Mouse (Mus musculus) neural tube, embryonic 11.5 days (tissue): ENCODE data around the gene Slc29a1. TPM values are rescaled to one million over a fixed set of nuclear protein-coding genes. Genes with fewer than 3 reads are reported as not detected.

ENCODE experiments used
- ATAC-seq: fragments of 200-750 bp; cut with Nextera tagmentation; 2 replicates; pipeline ENCODE4 v1.8.0; 2017; ENCODE audit warnings: moderate number of reproducible peaks, mild to moderate bottlenecking, moderate TSS enrichment, moderate library complexity; ENCODE audit not compliant: insufficient read depth, low FRiP score, low TSS enrichment
- DNase-seq: peaks from one replicate; pipeline ENCODE4 v3.0.0-alpha.2; 2015; ENCODE audit warnings: low spot score
- H3K27ac ChIP-seq: fragments of 300-500 bp; sonication (generic); 2 replicates; pipeline ENCODE4 v1.5.1; 2014; ENCODE audit warnings: low read depth, mild to moderate bottlenecking, low read length
- H3K27me3 ChIP-seq: fragments of 300-500 bp; sonication (generic); 2 replicates; pipeline ENCODE4 v1.6.1; 2014; ENCODE audit warnings: mild to moderate bottlenecking, low read length, mixed read lengths; ENCODE audit not compliant: control insufficient read depth, insufficient read depth
- H3K36me3 ChIP-seq: fragments of 300-500 bp; sonication (generic); 2 replicates; pipeline ENCODE4 v1.6.1; 2014; ENCODE audit warnings: mild to moderate bottlenecking, low read length, moderate library complexity, mixed read lengths; ENCODE audit not compliant: control insufficient read depth, insufficient read depth
- H3K4me1 ChIP-seq: fragments of 300-500 bp; sonication (generic); 2 replicates; pipeline ENCODE4 v1.6.1; 2014; ENCODE audit warnings: low read length, mixed read lengths; ENCODE audit not compliant: control insufficient read depth, insufficient read depth
- H3K4me2 ChIP-seq: fragments of 300-500 bp; sonication (generic); 2 replicates; pipeline ENCODE4 v1.6.1; 2014; ENCODE audit warnings: low read depth, mild to moderate bottlenecking, moderate library complexity
- H3K4me3 ChIP-seq: fragments of 300-500 bp; sonication (generic); 2 replicates; pipeline ENCODE4 v1.5.1; 2014; ENCODE audit warnings: low read depth, low read length
- H3K9ac ChIP-seq: fragments of 300-500 bp; sonication (generic); 2 replicates; pipeline ENCODE4 v1.6.1; 2014; ENCODE audit warnings: mild to moderate bottlenecking, low read length
- H3K9me3 ChIP-seq: fragments of 300-500 bp; sonication (generic); 2 replicates; pipeline ENCODE4 v1.6.1; 2016; ENCODE audit warnings: low read length; ENCODE audit not compliant: control insufficient read depth
- WGBS: fragments of 180-500 bp; shearing (Covaris S2); extraction: QIAGEN DNeasy Blood & Tissue Kit; methylation state at CpG from one replicate; pipeline ENCODE4 v1.1.7; 2014; 5-methylcytosine and 5-hydroxymethylcytosine counted together
- polyA plus RNA-seq: library from polyadenylated mRNA; unstranded; fragments of >200 nt; fragmentation: Nextera tagmentation; extraction: Ambion mirVana; gene quantifications from 2 replicates; pipeline ENCODE4 v1.2.1, GENCODE M21; 2014

Gene Slc29a1
- polyA plus RNA-seq, 1 experiment from 2014 or later, result 48.7 TPM

DNA sequence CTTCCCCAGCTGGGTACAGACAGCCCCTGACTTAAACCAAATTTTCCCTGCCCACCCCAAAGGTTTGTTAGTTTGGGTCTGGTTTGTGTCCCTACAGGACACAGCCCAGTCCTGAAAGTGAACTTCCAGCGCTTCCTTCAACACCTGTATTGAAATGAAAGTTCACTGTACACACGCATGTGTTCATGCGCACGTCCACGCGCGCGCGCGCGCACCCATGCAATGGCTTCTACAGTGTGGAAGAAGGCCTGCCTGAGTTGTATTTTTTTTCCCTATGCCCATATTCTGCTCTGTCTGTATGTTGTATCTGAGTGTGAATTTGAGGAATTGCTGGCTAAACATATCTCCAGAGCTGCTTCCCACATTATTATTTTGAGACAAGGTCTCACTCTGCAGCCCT lies 34.3 kb downstream of the Slc29a1 start:
- H3K36me3 ChIP-seq, result peaks cover 27% of the 10 kb centered on the region
- ATAC-seq (no peak), DNase-seq (no peak)
- H3K4me1 ChIP-seq, result peaks cover 6% of the 10 kb centered on the region
- H3K4me3 ChIP-seq, result peak overlapping the region; percentile 84
- H3K4me2 ChIP-seq, result peak overlapping the region; percentile 96
- no peak overlapping the region for H3K27ac ChIP-seq
- WGBS, result 96% methylated on average over 11 of the region's 11 CpGs
- H3K9ac ChIP-seq, result peak overlapping the region; percentile 84
- H3K27me3 ChIP-seq, result no peaks in the 10 kb centered on the region
- H3K9me3 ChIP-seq, result no peaks in the 10 kb centered on the region

DNA sequence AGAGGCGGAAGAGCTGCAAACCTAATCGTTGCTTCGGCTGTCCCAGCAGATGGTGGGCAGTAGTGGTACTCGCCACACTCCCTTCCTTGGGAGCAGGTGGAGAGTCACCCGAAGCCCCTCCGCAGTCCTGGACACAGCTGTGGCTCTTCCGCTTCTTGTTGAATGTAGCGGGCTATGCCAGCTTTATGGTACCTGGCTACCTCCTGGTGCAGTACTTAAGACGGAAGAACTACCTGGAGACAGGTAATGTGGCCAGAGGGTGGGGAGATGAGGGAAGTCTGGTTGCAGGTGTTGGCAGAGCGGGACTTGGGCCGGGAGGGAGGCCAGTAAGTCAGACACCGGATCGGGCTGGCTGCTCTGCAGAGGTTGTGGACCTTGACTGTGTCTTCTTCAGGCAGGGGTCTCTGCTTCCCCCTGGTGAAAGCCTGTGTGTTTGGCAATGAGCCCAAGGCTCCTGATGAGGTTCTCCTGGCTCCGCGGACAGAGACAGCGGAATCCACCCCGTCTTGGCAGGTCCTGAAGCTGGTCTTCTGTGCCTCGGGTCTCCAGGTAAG lies 34.8 kb downstream of the Slc29a1 start:
- peak overlapping the region; percentile 77 for H3K27ac ChIP-seq
- no peaks in the 10 kb centered on the region for H3K27me3 ChIP-seq
- peak overlapping the region; percentile 84 for H3K4me3 ChIP-seq
- no peaks in the 10 kb centered on the region for H3K9me3 ChIP-seq
- peak; percentile 2; the same call in 1 of the 2 replicates for ATAC-seq
- DNase-seq, result no peak
- peak overlapping the region; percentile 84 for H3K9ac ChIP-seq
- H3K4me1 ChIP-seq, result peaks cover 6% of the 10 kb centered on the region
- peak overlapping the region; percentile 96 for H3K4me2 ChIP-seq
- H3K36me3 ChIP-seq, result peaks cover 22% of the 10 kb centered on the region
- WGBS, result 13% methylated on average over 18 of the region's 18 CpGs

DNA sequence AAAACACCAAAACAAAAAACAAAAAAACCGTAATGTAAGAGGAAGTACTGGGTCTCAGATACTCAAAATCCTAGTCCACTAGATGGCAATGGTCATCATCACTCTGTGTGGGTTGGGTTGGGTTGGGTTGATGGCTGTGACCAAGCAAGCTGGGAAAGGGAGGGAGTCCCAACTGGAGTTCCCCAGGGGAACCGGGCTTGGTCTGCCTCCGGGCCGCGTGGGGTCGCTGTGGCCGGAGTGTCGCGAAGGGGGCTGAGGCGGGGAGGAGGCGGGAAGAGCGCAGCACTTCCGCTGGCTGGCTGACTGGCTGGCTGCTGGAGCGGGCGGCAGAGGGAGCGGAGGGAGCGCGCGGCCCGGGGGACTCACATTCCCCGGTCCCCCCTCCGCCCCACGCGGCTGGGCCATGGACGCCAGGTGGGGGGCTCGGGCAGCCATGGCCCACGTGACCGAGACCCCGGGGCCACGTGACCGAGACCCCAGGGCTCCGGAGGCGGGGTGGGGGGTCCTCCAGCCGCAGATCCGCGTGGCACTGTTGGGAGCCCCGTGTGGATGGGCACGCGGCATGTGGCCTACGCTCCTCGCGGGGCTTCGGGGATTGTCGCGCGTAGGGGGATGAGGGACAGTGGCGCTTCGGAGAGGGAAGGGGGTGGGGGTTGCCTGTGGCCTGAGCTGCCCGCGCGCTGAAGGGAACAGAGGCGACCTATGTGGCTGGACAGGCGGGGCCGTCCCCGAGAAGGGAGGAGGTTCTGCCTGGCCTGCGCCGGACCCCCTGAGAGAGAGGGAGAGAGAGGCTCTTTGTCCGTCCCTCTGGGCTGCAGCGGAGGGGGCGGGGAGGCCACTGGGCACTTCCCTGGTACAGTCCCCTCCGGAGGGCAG lies 35.5 kb downstream of the Slc29a1 start, which contains the start of gene Slc35b2:
Slc35b2 (plus strand) TSS at position 220 of the 876 bp plus-strand sequence.
- ATAC-seq, result peak; percentile 78

DNA sequence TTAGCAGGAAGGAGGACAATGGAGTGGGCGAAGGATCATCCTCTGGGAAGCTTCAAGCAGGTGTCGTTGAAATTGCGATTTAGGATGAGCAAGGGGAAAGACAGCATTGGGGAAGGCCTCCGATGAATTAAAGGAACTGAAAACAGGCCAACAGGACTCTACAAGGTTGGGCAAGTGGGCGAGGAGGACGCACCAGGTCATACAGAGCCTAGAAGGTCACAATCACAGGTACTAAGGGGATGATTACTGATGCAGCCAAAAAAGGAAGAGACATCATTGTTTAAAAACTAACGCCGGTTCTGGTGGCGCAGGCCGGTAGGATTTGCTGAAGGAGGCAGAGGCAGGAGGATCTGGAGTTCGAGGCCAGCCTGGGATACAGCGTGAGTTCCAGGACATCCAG lies 36.2 kb downstream of the Slc29a1 start:
- DNase-seq (no peak), ATAC-seq (no peak)
- Histone ChIP-seq H3K4me2 (no peak overlapping the region), H3K4me1 (peaks cover 6% of the 10 kb centered on the region), H3K4me3 (no peak overlapping the region), H3K36me3 (peaks cover 10% of the 10 kb centered on the region), H3K9ac (no peak overlapping the region), H3K9me3 (no peaks in the 10 kb centered on the region), H3K27me3 (no peaks in the 10 kb centered on the region), H3K27ac (no peak overlapping the region)
- 82% methylated on average over 12 of the region's 12 CpGs for WGBS

More for the DNA sequence above, 35.5 kb downstream of the Slc29a1 start, which contains the start of gene Slc35b2:
- WGBS, result under 1% methylated on average over 56 of the region's 61 CpGs
- H3K9ac ChIP-seq, result peak within 1 kb of the TSS; percentile 84
- no peaks in the 10 kb centered on the region for H3K9me3 ChIP-seq
- H3K4me2 ChIP-seq, result peak within 1 kb of the TSS; percentile 96
- peak; percentile 93 for DNase-seq
- peaks cover 6% of the 10 kb centered on the region for H3K4me1 ChIP-seq
- H3K27me3 ChIP-seq, result no peaks in the 10 kb centered on the region
- H3K27ac ChIP-seq, result peak within 1 kb of the TSS; percentile 77
- peaks cover 16% of the 10 kb centered on the region for H3K36me3 ChIP-seq
- H3K4me3 ChIP-seq, result peak within 1 kb of the TSS; percentile 84

DNA sequence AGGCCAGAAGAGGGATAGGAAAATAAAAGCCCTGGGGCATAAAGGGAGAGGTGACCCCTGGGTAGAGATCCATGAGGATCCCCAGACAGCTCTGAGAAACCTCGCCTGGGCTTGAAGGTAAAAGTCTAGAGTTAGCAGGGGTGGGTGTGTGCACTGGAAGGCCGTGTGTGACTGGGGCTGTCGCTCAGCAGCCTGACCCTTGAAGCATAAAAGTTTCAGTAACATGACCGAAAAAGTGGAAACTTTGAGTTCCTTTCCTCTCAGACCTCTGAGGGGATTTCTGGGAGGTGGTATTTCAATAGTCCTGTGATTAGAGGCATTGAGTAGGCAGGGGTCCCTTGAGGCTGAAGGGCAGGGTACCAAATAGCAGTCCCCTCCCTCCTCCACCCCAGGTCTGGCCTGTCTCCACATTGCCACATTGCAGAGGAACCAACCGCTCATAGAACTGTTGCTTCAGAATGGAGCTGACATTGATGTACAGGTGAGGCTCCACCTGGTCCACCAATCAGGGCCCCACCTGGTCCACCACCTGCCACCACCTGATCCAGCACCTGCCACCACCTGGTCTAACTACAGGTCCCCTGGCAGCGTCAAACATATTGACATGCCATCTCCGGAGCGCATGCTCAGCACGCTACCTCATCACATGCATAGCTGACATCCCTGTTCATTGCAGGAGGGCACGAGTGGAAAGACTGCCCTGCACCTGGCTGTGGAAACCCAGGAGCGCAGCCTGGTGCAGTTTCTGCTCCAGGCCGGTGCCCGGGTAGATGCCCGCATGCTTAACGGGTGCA lies 39.5 kb downstream of the Slc29a1 start:
- H3K27me3 ChIP-seq, result peaks cover 7% of the 10 kb centered on the region
- H3K9ac ChIP-seq, result no peak overlapping the region
- peaks cover 10% of the 10 kb centered on the region for H3K4me1 ChIP-seq
- no peaks in the 10 kb centered on the region for H3K9me3 ChIP-seq
- no peak overlapping the region for H3K27ac ChIP-seq
- no peaks in the 10 kb centered on the region for H3K36me3 ChIP-seq
- DNase-seq, result no peak
- H3K4me3 ChIP-seq, result no peak overlapping the region
- ATAC-seq, result no peak
- WGBS, result 89% methylated on average over 15 of the region's 15 CpGs
- H3K4me2 ChIP-seq, result no peak overlapping the region

DNA sequence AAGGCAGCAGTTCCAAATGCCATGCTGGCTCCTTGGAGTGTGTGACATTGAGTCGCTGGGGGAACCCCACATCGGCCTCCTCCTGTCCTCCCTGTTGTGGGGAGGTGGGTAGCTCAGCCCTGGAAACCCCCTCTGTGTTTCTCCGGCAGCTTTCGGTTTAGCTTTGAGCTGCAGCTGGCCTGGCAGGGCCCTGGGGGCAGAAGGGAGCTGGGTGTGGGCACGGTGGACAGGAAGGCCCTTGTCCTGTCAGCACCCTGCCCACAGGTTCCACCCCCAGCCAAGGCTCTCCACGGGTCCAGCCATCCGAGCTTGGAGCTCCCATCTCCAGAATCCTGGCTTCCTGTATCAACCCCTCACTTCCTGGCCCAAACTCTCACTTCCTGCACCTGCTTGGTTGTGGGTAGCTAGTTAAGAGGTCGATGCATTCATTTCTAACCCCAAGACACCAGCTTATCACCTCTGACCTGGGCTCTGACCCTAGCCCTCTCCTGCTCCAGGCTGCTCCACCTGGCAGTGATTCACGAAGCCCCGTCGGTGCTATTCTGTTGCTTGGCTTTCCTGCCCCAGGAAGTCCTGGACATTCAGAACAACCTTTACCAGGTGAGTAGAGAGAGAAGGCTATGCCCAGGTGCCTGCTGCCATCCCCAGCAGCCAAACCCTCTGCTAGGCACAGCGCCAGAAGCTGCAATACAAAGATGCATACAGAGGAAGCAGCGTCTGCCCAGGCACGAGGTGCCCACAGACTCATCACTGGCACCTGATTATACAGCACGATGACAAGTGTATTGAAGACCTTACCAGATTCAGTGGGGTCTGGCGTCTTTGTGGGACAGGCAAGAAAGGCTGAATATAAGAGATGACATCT lies 41.2 kb downstream of the Slc29a1 start:
- Histone ChIP-seq H3K9me3 (no peaks in the 10 kb centered on the region), H3K36me3 (no peaks in the 10 kb centered on the region), H3K9ac (no peak overlapping the region), H3K27ac (no peak overlapping the region), H3K4me3 (no peak overlapping the region), H3K27me3 (peaks cover 7% of the 10 kb centered on the region), H3K4me1 (peaks cover 5% of the 10 kb centered on the region; the same call in 1 of the 2 replicates), H3K4me2 (no peak overlapping the region)
- no peak for ATAC-seq
- 74% methylated on average over 16 of the region's 16 CpGs for WGBS
- DNase-seq, result no peak

DNA sequence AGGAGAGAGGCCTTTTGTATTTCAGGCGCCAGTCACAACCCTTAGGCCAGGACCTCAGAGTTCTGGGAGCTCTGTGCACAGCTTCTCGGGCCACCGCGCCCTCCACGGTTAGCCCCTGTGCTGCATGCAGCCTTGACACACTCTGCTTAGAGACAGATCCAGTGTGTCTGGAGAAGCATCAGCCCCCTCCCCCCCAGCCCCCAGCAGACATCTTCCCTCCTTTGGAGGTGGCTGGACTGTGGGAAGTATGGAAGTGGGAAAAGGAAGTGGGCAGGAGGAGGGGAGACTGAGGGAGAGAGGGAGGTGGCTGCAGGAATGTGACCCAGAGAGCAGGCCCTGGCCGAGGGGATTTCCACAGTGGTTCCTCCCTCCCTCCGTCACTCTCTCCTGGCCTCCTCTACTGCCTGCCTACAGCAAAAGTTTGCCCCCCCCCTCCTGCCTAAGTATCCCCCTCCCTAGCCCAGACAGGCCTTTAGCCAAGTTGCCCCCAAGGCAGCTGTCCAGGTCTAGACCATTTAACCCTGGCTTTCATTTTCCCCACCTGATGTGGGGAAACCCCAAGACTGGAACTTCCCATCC lies 42.1 kb downstream of the Slc29a1 start:
- no peak for ATAC-seq
- Histone ChIP-seq H3K9ac (no peak overlapping the region), H3K9me3 (no peaks in the 10 kb centered on the region), H3K4me1 (peaks cover 5% of the 10 kb centered on the region; the same call in 1 of the 2 replicates), H3K27me3 (peaks cover 7% of the 10 kb centered on the region), H3K4me3 (no peak overlapping the region), H3K27ac (no peak overlapping the region), H3K4me2 (no peak overlapping the region), H3K36me3 (no peaks in the 10 kb centered on the region)
- DNase-seq, result no peak
- WGBS, result 75% methylated on average over 7 of the region's 7 CpGs
